Mouse (Mus musculus): ENCODE results near the gene Lef1. TPM values are rescaled to one million over a fixed set of nuclear protein-coding genes. Genes with fewer than 3 reads are reported as not detected.

The Lef1 gene
- total RNA-seq, 2 experiments from 2014 or later, result 4.0 to 4.9 TPM

DNA sequence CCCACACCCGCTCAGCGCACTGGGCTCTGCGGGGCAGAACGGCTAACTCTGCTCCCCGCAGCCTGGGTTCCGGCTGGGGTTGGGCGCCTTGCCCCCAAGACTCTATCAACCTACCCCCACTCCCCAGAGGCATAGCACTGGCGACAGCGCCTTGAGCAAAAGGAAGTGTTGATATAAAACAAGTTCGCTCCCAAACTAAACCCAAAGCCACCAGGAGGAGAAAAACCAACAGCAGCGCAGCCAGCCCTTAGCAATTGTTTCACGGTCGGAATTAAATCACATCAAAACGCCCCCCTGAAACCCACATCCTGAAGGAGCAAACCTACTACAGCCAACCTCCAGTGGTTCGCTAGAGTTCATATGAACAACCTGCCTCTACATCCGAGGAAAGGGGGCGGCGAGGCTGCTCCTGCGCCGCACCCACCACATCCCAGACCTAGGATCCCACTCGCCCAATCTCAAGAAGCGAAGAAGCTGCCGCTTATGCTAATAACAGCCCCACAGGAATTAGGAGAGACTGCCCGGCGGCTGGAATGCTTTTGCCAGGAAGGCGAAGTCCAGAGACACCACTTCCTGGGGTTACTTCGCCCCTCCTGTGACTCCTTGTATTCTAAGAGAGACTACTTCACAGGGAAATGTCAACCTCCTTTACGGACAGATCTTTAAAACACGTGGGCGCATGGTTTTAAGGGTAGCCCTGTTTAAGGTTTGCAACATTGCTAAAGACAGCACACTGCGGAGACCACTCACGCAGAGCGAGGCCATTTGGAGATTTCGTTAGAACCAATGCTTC lies 2.8 kb upstream of the Lef1 start:
- DNase-seq (ENCODE audit: low spot score in 2 of 2), result no peak

- DNase-seq (ENCODE audit: low spot score in 2 of 2), result no peak
Observed at GRCm38 (mm10) chr3:131108094-131108653, 2.1 kb upstream of the Lef1 start.

- no peak for DNase-seq (ENCODE audit: low spot score in 2 of 2)
Observed at GRCm38 (mm10) chr3:131109066-131109685, 1.1 kb upstream of the Lef1 start.

DNA sequence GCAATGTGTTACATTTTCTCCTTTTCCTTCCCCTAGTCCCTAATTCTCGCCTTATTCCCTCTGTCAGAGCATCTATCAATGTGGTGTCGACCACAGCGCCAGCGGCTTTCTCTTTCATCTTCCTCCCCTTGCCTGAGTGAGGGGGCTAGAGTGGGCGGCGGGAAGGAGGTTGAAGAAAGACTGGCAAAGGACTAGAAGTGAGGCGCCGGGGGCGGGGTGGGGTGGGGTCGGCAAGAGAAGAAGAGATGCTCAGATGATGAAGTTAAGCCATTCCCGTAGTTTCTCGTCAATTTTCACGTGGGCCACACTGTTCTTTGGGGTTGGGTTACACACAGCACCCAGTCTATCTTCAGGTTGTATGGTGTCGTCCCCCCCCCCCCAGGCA lies 593 bp upstream of the Lef1 start:
- DNase-seq (ENCODE audit: low spot score in 2 of 2), result no peak

GRCm38 (mm10) chr3:131111151-131111850 lies 1.0 kb downstream of the Lef1 start:
- no peak for DNase-seq (ENCODE audit: low spot score in 2 of 2)

DNA sequence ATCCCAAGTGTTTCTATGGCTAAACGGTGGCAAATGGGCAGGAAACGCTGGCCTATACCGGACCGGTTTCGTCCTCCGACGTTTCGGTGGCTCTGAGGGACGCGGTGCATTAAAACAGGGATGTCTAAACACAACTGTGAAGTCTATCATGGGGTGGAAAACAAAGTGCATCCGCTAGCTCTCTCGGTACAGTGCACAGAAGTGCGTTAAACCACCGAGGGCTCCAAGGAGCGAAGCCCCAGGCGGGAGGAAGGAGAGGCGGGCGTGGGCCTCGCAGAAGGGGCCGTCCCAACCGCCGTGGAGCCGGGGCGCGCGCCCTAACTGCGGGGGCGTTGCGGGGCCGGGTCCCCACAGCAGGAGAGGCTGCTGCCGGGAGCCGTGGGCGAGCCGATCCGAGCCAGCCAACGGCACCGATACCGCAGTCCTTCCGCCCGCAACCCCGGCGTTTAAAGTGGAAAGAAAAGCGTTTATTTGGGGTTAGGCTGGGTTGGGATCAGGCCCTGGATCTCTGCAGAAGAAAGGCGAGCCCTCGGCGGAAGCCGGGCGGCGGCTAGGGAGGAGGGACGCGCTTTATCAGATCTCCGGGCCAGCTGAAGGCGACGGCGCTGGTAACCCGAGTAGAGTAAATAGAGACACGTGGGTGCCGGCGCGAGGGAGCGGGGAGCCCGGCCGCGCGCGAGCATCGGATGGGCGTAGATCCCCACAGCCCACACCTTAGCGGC lies 1.7 kb downstream of the Lef1 start:
- DNase-seq (ENCODE audit: low spot score in 2 of 2), result no peak

- no peak for DNase-seq (ENCODE audit: low spot score in 2 of 2)
Observed at GRCm38 (mm10) chr3:131112573-131112955, 2.3 kb downstream of the Lef1 start.

- no peak for DNase-seq (ENCODE audit: low spot score in 2 of 2)
Observed at GRCm38 (mm10) chr3:131113029-131113428, 2.8 kb downstream of the Lef1 start.

GRCm38 (mm10) chr3:131116116-131116515 lies 5.8 kb downstream of the Lef1 start:
- no peak for DNase-seq (ENCODE audit: low spot score in 2 of 2)

- no peak for DNase-seq (ENCODE audit: low spot score in 2 of 2)
Observed at GRCm38 (mm10) chr3:131117352-131117751, 7.1 kb downstream of the Lef1 start.

DNA sequence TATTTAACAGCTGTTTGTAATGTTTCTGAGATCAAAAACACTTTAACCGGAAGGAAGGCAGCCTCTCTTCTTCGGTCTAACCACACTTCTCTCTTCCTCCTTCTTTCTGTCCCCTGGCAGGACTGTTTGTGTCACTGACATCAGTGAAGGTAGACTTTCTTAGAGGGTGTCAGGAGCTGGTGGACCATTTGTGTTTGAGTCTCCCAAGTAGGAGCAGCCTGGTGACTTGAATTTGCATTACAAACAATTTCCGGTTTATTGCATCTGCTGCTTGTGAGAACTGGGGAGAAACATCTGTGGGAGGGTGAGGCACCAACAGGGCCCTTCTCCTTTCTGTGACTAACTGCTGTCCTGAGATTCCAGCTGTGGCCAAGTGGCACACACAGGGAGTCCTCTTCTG lies 7.6 kb downstream of the Lef1 start:
- no peak for DNase-seq (ENCODE audit: low spot score in 2 of 2)

DNA sequence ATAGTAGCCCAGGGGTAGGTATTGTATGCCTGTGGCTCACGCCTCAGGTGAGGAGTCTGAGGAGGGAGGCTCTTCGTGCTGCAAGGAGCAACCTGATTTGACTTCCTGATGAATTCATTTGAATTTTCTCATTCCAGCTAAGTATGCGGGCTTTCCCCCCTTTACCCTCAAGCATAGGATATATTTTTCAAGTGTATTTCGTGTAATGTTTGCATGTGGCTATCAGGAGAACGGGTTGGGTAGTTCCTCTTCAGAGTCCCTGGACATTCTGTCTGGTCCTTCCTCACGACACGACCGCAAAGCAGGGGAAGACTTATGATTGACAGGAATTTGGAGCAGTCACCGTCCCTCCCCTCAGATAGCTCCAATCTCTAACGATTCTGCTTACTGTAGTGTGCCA lies 9.2 kb downstream of the Lef1 start:
- DNase-seq (ENCODE audit: low spot score in 2 of 2), result no peak

DNA sequence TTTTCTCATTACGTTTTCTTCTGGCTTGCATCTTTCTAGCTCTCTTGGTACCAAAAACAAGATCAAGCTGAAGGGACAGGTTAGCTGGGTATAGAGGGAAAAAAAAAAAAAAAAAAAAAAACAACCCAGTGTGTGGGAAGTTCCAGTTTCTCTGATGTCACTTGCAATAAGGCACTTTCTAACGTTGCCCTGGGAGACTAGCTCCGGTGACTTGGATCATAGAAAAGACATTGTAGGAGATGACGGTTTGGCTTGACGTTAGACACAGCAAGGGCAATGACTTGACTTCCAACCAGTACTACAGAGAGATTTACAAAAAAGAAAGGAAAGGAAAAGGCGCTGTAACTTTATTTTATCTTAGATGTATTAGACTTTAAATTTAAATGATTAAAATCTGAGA lies 13.2 kb downstream of the Lef1 start:
- no peak for DNase-seq (ENCODE audit: low spot score in 2 of 2)

DNA sequence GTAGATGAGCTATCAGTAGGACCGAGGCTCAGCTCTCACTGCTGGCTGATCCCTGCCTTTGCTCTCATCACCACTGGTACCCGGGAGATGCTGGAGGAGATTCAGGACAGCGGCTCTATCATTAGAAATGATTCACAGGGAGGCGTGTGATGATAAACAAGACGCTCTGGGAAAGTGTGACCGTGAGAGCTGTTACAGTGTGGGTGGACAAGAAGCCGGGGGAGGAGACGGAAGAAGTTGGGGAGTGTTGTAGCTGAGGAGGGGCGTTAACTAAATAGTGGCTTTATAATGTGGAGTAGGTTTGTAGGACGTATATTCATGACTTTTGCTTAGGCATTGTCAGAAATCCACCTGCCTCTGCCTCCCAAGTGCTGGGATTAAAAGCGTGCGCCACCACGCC lies 15.6 kb downstream of the Lef1 start:
- no peak for DNase-seq (ENCODE audit: low spot score in 2 of 2)

DNA sequence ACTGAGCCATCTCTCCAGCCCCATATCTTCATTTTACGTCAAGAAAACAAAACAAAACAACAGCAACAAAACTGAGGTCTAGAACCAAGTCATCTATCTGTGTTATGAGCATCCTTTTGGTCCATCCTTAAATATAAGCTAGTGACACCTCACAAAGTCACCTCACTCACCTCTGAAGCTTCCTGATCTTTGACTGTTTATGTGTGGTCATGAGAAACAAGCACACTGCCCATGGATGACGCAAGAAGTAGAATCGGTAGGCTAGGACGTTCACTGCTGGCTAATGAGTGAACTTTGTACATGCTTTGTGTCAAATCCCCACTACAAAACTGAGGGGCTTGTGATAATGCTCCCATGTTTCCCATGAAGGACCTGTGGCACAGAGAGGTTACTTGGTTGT lies 16.2 kb downstream of the Lef1 start:
- DNase-seq (ENCODE audit: low spot score in 2 of 2), result no peak

DNA sequence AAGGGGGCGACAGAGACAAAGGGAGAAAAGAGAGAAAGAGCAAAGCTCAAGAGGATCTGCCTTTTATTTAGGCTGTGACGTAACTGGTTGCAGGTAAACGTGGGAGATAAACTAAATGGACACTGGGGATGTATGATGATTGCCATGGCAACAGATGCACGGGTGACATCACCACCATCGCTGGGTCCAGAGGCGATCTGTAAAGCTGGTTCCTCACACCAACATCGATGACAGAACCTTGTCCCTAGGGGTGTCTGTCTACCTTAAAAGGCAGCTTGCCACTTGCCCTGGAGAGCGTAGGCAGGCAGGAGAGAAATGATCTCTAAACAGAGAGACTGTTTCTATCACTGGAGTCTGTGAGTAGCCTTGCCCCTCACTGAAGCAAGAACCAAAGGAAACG lies 23.7 kb downstream of the Lef1 start:
- DNase-seq (ENCODE audit: low spot score in 2 of 2), result no peak

DNA sequence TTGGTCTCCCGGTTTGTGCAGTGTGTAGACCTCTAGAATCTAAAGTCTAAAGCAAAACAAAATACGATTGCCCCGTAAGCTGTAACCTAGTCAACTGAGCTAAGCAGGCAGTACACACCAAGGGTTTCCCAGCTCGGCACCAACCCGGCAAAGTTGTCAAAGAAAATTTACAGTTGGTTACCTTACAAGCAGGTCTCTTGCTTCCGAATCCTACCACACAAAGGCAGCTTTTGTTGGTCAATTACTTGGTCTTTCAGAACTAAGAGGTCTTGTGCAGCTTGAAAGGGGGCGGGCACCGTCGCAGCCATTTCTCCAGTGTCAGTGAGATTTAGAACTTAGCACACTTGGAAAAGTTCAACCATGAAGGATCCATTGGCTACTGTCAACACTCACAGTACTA lies 25.2 kb downstream of the Lef1 start:
- no peak for DNase-seq (ENCODE audit: low spot score in 2 of 2)

DNA sequence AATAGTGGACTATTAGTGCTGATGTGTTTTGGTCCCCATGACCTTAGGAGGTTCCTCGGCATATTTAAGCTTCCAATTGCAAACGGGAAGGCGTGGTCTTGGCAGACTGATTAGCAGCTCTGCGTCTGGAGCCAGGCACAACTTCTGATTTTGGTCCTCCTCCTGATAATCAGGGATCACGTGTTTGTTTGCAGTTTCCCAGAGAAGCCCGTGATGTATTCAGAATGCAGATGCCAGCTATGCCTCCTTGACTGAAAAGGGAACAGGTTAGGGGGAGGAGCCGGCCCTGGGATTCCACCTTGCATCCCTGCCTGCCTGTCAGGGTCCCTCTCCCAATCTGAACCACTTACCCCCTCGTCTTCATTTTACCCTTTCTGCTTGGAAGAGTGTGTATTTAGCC lies 26.2 kb downstream of the Lef1 start:
- DNase-seq (ENCODE audit: low spot score in 2 of 2), result no peak

- no peak for DNase-seq (ENCODE audit: low spot score in 2 of 2)
Observed at GRCm38 (mm10) chr3:131137119-131137781, 27.0 kb downstream of the Lef1 start.

DNA sequence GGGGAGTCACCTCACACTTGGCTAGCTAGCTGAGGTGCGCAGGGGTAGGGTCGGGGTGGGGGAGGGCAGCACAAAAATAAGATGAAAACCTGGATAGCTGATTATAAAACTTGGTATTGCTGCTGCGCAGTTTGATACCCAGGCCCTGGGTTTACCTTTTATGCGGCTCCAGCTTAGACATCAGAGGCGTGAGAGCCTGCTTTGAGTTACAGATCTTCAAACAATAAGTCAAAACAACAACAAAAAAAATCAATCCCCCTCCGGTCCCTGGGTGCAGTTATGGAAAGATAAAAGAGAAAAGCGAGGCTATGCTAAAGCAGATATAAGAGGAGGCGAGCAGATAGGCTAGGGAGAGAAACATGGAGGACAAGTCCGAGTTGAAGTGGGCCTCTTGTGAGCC lies 28.0 kb downstream of the Lef1 start:
- DNase-seq (ENCODE audit: low spot score in 2 of 2), result no peak

DNA sequence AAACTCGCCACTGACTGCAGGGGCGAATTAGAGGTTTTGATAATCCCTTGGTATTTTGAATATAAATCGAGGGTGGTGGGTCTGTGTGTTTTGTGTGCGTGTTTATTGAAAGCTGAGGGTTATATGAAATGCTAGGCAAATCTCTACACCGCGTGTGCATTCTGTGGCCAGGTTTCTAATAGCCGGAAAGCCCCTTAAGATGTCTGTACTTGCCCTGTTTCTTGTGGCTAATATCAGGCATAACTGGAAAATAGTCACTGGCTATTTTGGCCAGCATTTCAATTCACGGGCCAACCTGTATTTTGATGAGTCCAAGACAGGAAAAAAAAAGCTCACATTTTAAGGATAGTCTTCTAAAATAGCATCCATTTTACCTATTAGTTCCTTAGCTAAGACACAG lies 28.5 kb downstream of the Lef1 start:
- no peak for DNase-seq (ENCODE audit: low spot score in 2 of 2)
